Mouse (Mus musculus): ENCODE results near the gene Hs3st6. TPM values are rescaled to one million over a fixed set of nuclear protein-coding genes. Genes with fewer than 3 reads are reported as not detected.
A peak's percentile ranks its signal among the peaks of the same experiment; 100 is the strongest.

The Hs3st6 gene
- polyA plus RNA-seq, 1 experiment from 2014 or later, result not detected

- 81% methylated on average over 8 of the region's 8 CpGs for WGBS
These were observed 10.5 kb upstream of the Hs3st6 start for GRCm38 (mm10) chr17:24742307-24742706.

GRCm38 (mm10) chr17:24743896-24744295, 8.9 kb upstream of the Hs3st6 start:
- H3K4me1 ChIP-seq (replicated peaks), result 0 out of 2 replicates have a peak, but pooled peaks cover 5% of the 10 kb centered on the region
- peaks cover 16% of the 10 kb centered on the region; the same call in 1 of the 2 replicates for H3K36me3 ChIP-seq
- no peaks in the 10 kb centered on the region for H3K9me3 ChIP-seq (replicated peaks)
- 72% methylated on average over 5 of the region's 5 CpGs for WGBS
- peaks cover 16% of the 10 kb centered on the region; the same call in 1 of the 2 replicates for H3K27me3 ChIP-seq (replicated peaks)
- ATAC-seq (ENCODE audit: insufficient number of reproducible peaks, low FRiP score), result no peak
- H3K4me3 ChIP-seq, result no peak overlapping the region
- H3K9ac ChIP-seq, result no peak overlapping the region
- H3K27ac ChIP-seq (ENCODE audit: poor library complexity, severe bottlenecking), result no peak overlapping the region
- no peak overlapping the region for H3K4me2 ChIP-seq

More at GRCm38 (mm10) chr17:24742307-24742706, 10.5 kb upstream of the Hs3st6 start:
- H3K4me1 ChIP-seq (replicated peaks), result peaks cover 11% of the 10 kb centered on the region
- ATAC-seq (ENCODE audit: insufficient number of reproducible peaks, low FRiP score), result no peak
- peaks cover 11% of the 10 kb centered on the region; the same call in 1 of the 2 replicates for H3K27me3 ChIP-seq (replicated peaks)
- H3K4me3 ChIP-seq, result no peak overlapping the region
- no peak overlapping the region for H3K4me2 ChIP-seq
- H3K36me3 ChIP-seq, result peaks cover 16% of the 10 kb centered on the region; the same call in 1 of the 2 replicates
- H3K9ac ChIP-seq, result no peak overlapping the region
- H3K9me3 ChIP-seq (replicated peaks), result no peaks in the 10 kb centered on the region
- H3K27ac ChIP-seq (ENCODE audit: poor library complexity, severe bottlenecking), result no peak overlapping the region

- WGBS, result 68% methylated on average over 3 of the region's 3 CpGs
- H3K4me3 ChIP-seq, result no peak overlapping the region
These were observed 8.4 kb upstream of the Hs3st6 start for GRCm38 (mm10) chr17:24744381-24744780.

DNA sequence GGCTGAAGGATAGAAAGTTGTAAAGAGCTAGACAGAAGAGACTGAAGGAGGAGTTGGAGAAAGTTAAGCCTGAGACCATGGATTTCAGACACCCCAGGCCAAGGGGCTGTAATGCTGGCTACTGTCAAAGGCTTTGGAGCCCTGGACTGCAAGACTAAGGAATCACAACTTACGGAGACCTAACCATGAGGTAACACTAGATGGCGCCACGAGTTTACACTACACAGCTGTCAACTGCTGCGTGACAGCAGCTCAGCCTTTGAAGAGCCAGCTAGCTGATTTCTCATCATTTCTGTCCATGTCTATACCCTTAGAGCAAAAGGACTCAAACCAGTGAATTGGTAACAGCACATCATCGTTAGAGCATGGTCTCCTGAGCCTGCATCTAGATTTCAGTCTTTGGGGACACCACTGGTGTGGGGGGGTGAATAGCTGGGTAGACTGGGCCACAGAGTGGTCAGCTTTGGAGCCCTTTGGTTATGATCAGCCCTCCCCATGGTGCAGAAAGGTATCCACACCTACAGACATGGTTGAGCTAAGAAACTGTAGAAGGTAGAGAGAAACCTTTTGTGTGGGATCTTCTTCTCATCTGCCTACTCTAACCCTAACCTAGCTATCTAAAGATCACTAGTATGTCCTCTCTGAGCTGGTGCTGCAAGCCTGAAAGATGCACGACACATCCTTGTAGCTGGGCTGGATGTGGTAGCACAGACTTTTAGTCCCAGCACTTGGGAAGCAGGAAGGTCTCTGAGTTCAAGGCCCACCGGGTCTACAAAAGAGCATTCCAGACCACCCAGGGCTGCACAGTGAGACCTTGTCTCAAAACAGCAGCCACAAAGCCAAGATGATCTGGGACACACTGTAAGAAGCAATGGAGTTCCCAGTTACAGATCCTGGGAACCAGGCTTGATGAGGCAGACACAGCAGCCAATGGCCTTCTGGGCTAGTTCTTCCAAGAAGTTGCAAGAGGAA, 7.0 kb upstream of the Hs3st6 start:
- Histone ChIP-seq H3K9ac (no peak overlapping the region), H3K36me3 (peaks cover 8% of the 10 kb centered on the region; the same call in 1 of the 2 replicates), H3K4me1 (replicated peaks) (0 out of 2 replicates have a peak, but pooled peaks cover 5% of the 10 kb centered on the region), H3K27ac (ENCODE audit: poor library complexity, severe bottlenecking) (no peak overlapping the region), H3K27me3 (replicated peaks) (peaks cover 33% of the 10 kb centered on the region), H3K4me2 (no peak overlapping the region), H3K4me3 (no peak overlapping the region), H3K9me3 (replicated peaks) (no peaks in the 10 kb centered on the region)
- 17% methylated on average over 7 of the region's 7 CpGs for whole genome bisulfite sequencing
- ATAC-seq (ENCODE audit: insufficient number of reproducible peaks, low FRiP score), result peak; percentile 70; the same call in 1 of the 2 replicates

More at GRCm38 (mm10) chr17:24744381-24744780, 8.4 kb upstream of the Hs3st6 start:
- Histone ChIP-seq H3K27ac (ENCODE audit: poor library complexity, severe bottlenecking) (no peak overlapping the region), H3K27me3 (replicated peaks) (peaks cover 21% of the 10 kb centered on the region; the same call in 1 of the 2 replicates), H3K4me1 (replicated peaks) (0 out of 2 replicates have a peak, but pooled peaks cover 5% of the 10 kb centered on the region), H3K36me3 (peaks cover 16% of the 10 kb centered on the region; the same call in 1 of the 2 replicates), H3K9ac (0 out of 2 replicates have a peak overlapping the region, but pooled peaks have one; percentile 38), H3K9me3 (replicated peaks) (no peaks in the 10 kb centered on the region), H3K4me2 (no peak overlapping the region)
- no peak for ATAC-seq (ENCODE audit: insufficient number of reproducible peaks, low FRiP score)

- no peaks in the 10 kb centered on the region for H3K9me3 ChIP-seq (replicated peaks)
- H3K4me2 ChIP-seq, result no peak overlapping the region
- H3K9ac ChIP-seq, result no peak overlapping the region
- peaks cover 5% of the 10 kb centered on the region; the same call in 1 of the 2 replicates for H3K4me1 ChIP-seq (replicated peaks)
- H3K36me3 ChIP-seq, result no peaks in the 10 kb centered on the region
- peaks cover 44% of the 10 kb centered on the region for H3K27me3 ChIP-seq (replicated peaks)
- no peak overlapping the region for H3K27ac ChIP-seq (ENCODE audit: poor library complexity, severe bottlenecking)
- H3K4me3 ChIP-seq, result no peak overlapping the region
- WGBS, result 39% methylated on average over 4 of the region's 4 CpGs
- no peak for ATAC-seq (ENCODE audit: insufficient number of reproducible peaks, low FRiP score)
These were observed 5.8 kb upstream of the Hs3st6 start for GRCm38 (mm10) chr17:24746986-24747385.

GRCm38 (mm10) chr17:24751528-24751927, 1.3 kb upstream of the Hs3st6 start:
- ATAC-seq (ENCODE audit: insufficient number of reproducible peaks, low FRiP score), result no peak
- 7% methylated on average over 4 of the region's 4 CpGs for WGBS
- Histone ChIP-seq H3K27ac (ENCODE audit: poor library complexity, severe bottlenecking) (no peak overlapping the region), H3K4me1 (replicated peaks) (peaks cover 20% of the 10 kb centered on the region), H3K27me3 (replicated peaks) (peaks cover 85% of the 10 kb centered on the region), H3K36me3 (no peaks in the 10 kb centered on the region), H3K9ac (no peak overlapping the region), H3K9me3 (replicated peaks) (no peaks in the 10 kb centered on the region), H3K4me3 (no peak overlapping the region), H3K4me2 (no peak overlapping the region)

DNA sequence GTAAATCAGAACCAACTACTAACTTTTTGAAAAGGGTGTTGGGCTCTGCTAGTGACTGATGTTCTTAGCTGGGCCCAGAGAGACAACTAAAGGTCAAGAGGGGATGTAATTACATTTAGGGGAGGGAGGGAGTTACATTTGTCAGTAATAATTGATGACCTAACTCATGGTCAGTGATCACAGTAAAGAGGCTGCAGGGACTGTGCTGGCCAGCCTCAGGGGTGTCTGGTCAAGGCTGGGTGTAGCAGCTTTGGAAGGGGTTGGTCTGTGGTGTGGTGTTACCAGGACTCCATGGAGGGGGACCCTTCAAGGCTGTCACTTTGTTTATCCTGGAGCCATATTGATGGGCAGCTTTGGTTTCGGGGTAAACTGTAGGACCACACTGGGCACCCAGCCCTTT, 4.6 kb downstream of the Hs3st6 start:
- H3K36me3 ChIP-seq, result no peaks in the 10 kb centered on the region
- peaks cover 46% of the 10 kb centered on the region for H3K27me3 ChIP-seq (replicated peaks)
- ATAC-seq (ENCODE audit: insufficient number of reproducible peaks, low FRiP score), result no peak
- H3K9ac ChIP-seq, result no peak overlapping the region
- 71% methylated on average over 1 of the region's 1 CpGs for WGBS
- peaks cover 16% of the 10 kb centered on the region for H3K4me1 ChIP-seq (replicated peaks)
- H3K9me3 ChIP-seq (replicated peaks), result no peaks in the 10 kb centered on the region
- no peak overlapping the region for H3K4me2 ChIP-seq
- H3K27ac ChIP-seq (ENCODE audit: poor library complexity, severe bottlenecking), result no peak overlapping the region
- H3K4me3 ChIP-seq, result no peak overlapping the region

- WGBS, result 66% methylated on average over 5 of the region's 5 CpGs
- no peaks in the 10 kb centered on the region for H3K36me3 ChIP-seq
- peaks cover 9% of the 10 kb centered on the region for H3K27me3 ChIP-seq (replicated peaks)
- no peak overlapping the region for H3K27ac ChIP-seq (ENCODE audit: poor library complexity, severe bottlenecking)
- no peaks in the 10 kb centered on the region for H3K9me3 ChIP-seq (replicated peaks)
- peaks cover 27% of the 10 kb centered on the region for H3K4me1 ChIP-seq (replicated peaks)
- no peak for ATAC-seq (ENCODE audit: insufficient number of reproducible peaks, low FRiP score)
- no peak overlapping the region for H3K9ac ChIP-seq
- H3K4me2 ChIP-seq, result no peak overlapping the region
- H3K4me3 ChIP-seq, result no peak overlapping the region
These were observed 8.3 kb downstream of the Hs3st6 start for GRCm38 (mm10) chr17:24761121-24761520.

- H3K4me3 ChIP-seq, result no peak overlapping the region
- no peak overlapping the region for H3K27ac ChIP-seq (ENCODE audit: poor library complexity, severe bottlenecking)
- no peak overlapping the region for H3K9ac ChIP-seq
- H3K4me1 ChIP-seq (replicated peaks), result peaks cover 32% of the 10 kb centered on the region
- no peak for ATAC-seq (ENCODE audit: insufficient number of reproducible peaks, low FRiP score)
- H3K4me2 ChIP-seq, result peak overlapping the region; percentile 45
- no peaks in the 10 kb centered on the region for H3K9me3 ChIP-seq (replicated peaks)
- 35% methylated on average over 21 of the region's 22 CpGs for WGBS
- peaks cover 13% of the 10 kb centered on the region; the same call in 1 of the 2 replicates for H3K27me3 ChIP-seq (replicated peaks)
- no peaks in the 10 kb centered on the region for H3K36me3 ChIP-seq
These were observed 12.5 kb downstream of the Hs3st6 start for GRCm38 (mm10) chr17:24765016-24765905.

- Histone ChIP-seq H3K9ac (no peak overlapping the region), H3K9me3 (replicated peaks) (no peaks in the 10 kb centered on the region), H3K36me3 (no peaks in the 10 kb centered on the region), H3K4me1 (replicated peaks) (peaks cover 32% of the 10 kb centered on the region), H3K27me3 (replicated peaks) (peaks cover 13% of the 10 kb centered on the region; the same call in 1 of the 2 replicates), H3K4me3 (no peak overlapping the region), H3K27ac (ENCODE audit: poor library complexity, severe bottlenecking) (no peak overlapping the region), H3K4me2 (no peak overlapping the region)
- no peak for ATAC-seq (ENCODE audit: insufficient number of reproducible peaks, low FRiP score)
- WGBS, result 24% methylated on average over 12 of the region's 12 CpGs
These were observed 13.6 kb downstream of the Hs3st6 start for GRCm38 (mm10) chr17:24766266-24766875.
